Mouse (Mus musculus) heart, postnatal 0 days (tissue): ENCODE measurements around the gene Schip1. TPM values are rescaled to one million over a fixed set of nuclear protein-coding genes. Genes with fewer than 3 reads are reported as not detected.

Source experiments
- ATAC-seq: fragments of 200-750 bp; cut with Nextera tagmentation; 2 replicates; pipeline ENCODE4 v1.8.0; 2017; ENCODE audit warnings: low read depth, moderate number of reproducible peaks, moderate library complexity; ENCODE audit not compliant: insufficient read depth
- DNase-seq: peaks from one replicate; pipeline ENCODE4 v3.0.0-alpha.2; 2016; ENCODE audit warnings: low spot score
- H3K27ac ChIP-seq: fragments of 300-500 bp; sonication (generic); 2 replicates; pipeline ENCODE4 v1.5.1; 2014; ENCODE audit warnings: low read depth, mild to moderate bottlenecking
- H3K27me3 ChIP-seq: fragments of 300-500 bp; sonication (generic); 2 replicates; pipeline ENCODE4 v1.6.1; 2014; ENCODE audit warnings: low read length, mixed read lengths; ENCODE audit not compliant: control insufficient read depth, insufficient read depth
- H3K36me3 ChIP-seq: fragments of 300-500 bp; sonication (generic); replicated peaks from 2 replicates; pipeline ENCODE4 v1.6.1; 2014; ENCODE audit warnings: low read length, mixed read lengths; ENCODE audit not compliant: control insufficient read depth, insufficient read depth
- H3K4me1 ChIP-seq: fragments of 300-500 bp; sonication (generic); 2 replicates; pipeline ENCODE4 v1.6.1; 2014; ENCODE audit warnings: antibody characterized with exemption; ENCODE audit not compliant: control insufficient read depth, insufficient read depth
- H3K4me2 ChIP-seq: fragments of 300-500 bp; sonication (generic); 2 replicates; pipeline ENCODE4 v1.6.1; 2014; ENCODE audit warnings: low read depth, mild to moderate bottlenecking, low read length, moderate library complexity
- H3K4me3 ChIP-seq: fragments of 300-500 bp; sonication (generic); 2 replicates; pipeline ENCODE4 v1.5.1; 2014; ENCODE audit warnings: low read depth, low read length
- H3K9ac ChIP-seq: fragments of 300-500 bp; sonication (generic); replicated peaks from 2 replicates; pipeline ENCODE4 v1.6.1; 2014; ENCODE audit warnings: low read depth, low read length, mixed read lengths
- H3K9me3 ChIP-seq: fragments of 300-500 bp; sonication (generic); replicated peaks from 2 replicates; pipeline ENCODE4 v1.6.1; 2016; ENCODE audit warnings: low read length; ENCODE audit not compliant: control insufficient read depth
- CTCF ChIP-seq: IDR thresholded peaks from 2 replicates; pipeline ENCODE4 v1.5.1; 2016; ENCODE audit warnings: antibody characterized with exemption, control low read depth, low read depth
- EP300 ChIP-seq: IDR thresholded peaks from 2 replicates; pipeline ENCODE4 v1.6.1; 2016; ENCODE audit warnings: antibody characterized with exemption, low read depth
- WGBS: fragments of 180-500 bp; shearing (Covaris S2); extraction: QIAGEN DNeasy Blood & Tissue Kit; methylation state at CpG from one replicate; pipeline ENCODE4 v1.1.7; 2014; 5-methylcytosine and 5-hydroxymethylcytosine counted together
- polyA plus RNA-seq: library from polyadenylated mRNA; unstranded; fragments of >200 nt; fragmentation: Nextera tagmentation; extraction: Ambion mirVana; gene quantifications from 2 replicates; pipeline ENCODE4 v1.2.1, GENCODE M21; 2015
- total RNA-seq: library from RNA; depleted of rRNA; stranded (reverse); fragments of >200 nt; gene quantifications from 2 replicates; pipeline ENCODE4 v1.2.3, GENCODE M21; 2014; ENCODE audit warnings: low replicate concordance

Schip1 gene
- total and polyA plus RNA-seq, 2 experiments from 2014 or later = 58.4 to 74.3 TPM

GRCm38 (mm10) chr3:68605942-68606603, 541.5 kb downstream of the Schip1 start:
- Histone ChIP-seq H3K9me3 (no peaks in the 10 kb centered on the region), H3K27me3 (no peaks in the 10 kb centered on the region), H3K36me3 (no peaks in the 10 kb centered on the region), H3K27ac (no peak overlapping the region), H3K9ac (no peak overlapping the region), H3K4me2 (no peak overlapping the region), H3K4me1 (peaks cover 29% of the 10 kb centered on the region), H3K4me3 (no peak overlapping the region)
- TF ChIP-seq CTCF (no peak), EP300 (no peak)
- no peak for ATAC-seq
- 86% methylated on average over 7 of the region's 7 CpGs for WGBS
- DNase-seq = no peak

GRCm38 (mm10) chr3:68606730-68607129, 542.1 kb downstream of the Schip1 start:
- H3K4me1 ChIP-seq = peaks cover 29% of the 10 kb centered on the region
- no peaks in the 10 kb centered on the region for H3K9me3 ChIP-seq
- H3K27me3 ChIP-seq = no peaks in the 10 kb centered on the region
- H3K4me3 ChIP-seq = no peak overlapping the region
- H3K27ac ChIP-seq = no peak overlapping the region
- H3K9ac ChIP-seq = no peak overlapping the region
- H3K4me2 ChIP-seq = no peak overlapping the region
- TF ChIP-seq EP300 (no peak), CTCF (no peak)
- WGBS = 89% methylated on average over 8 of the region's 8 CpGs
- DNase-seq (no peak), ATAC-seq (no peak)
- no peaks in the 10 kb centered on the region for H3K36me3 ChIP-seq

GRCm38 (mm10) chr3:68607336-68607735, 542.7 kb downstream of the Schip1 start:
- Histone ChIP-seq H3K27me3 (no peaks in the 10 kb centered on the region), H3K4me1 (peaks cover 25% of the 10 kb centered on the region), H3K27ac (no peak overlapping the region), H3K9ac (no peak overlapping the region), H3K4me2 (no peak overlapping the region), H3K4me3 (no peak overlapping the region), H3K9me3 (no peaks in the 10 kb centered on the region), H3K36me3 (no peaks in the 10 kb centered on the region)
- TF ChIP-seq CTCF (no peak), EP300 (no peak)
- DNase-seq (no peak), ATAC-seq (no peak)
- WGBS = 92% methylated on average over 8 of the region's 8 CpGs

GRCm38 (mm10) chr3:68608848-68609497, 544.4 kb downstream of the Schip1 start:
- H3K27ac ChIP-seq = peak overlapping the region; percentile 9; the same call in 1 of the 2 replicates
- peaks cover 13% of the 10 kb centered on the region; the same call in 1 of the 2 replicates for H3K4me1 ChIP-seq
- no peak for TF ChIP-seq CTCF
- peak; percentile 69 for ATAC-seq
- H3K4me2 ChIP-seq = no peak overlapping the region
- H3K9me3 ChIP-seq = no peaks in the 10 kb centered on the region
- H3K4me3 ChIP-seq = no peak overlapping the region
- H3K9ac ChIP-seq = no peak overlapping the region
- no peak for DNase-seq
- H3K36me3 ChIP-seq = no peaks in the 10 kb centered on the region
- no peaks in the 10 kb centered on the region for H3K27me3 ChIP-seq
- 49% methylated on average over 19 of the region's 19 CpGs for WGBS

- Histone ChIP-seq H3K27ac (peak overlapping the region; percentile 48; the same call in 1 of the 2 replicates), H3K36me3 (no peaks in the 10 kb centered on the region), H3K4me1 (peaks cover 13% of the 10 kb centered on the region; the same call in 1 of the 2 replicates), H3K27me3 (no peaks in the 10 kb centered on the region), H3K4me2 (peak overlapping the region; percentile 38), H3K9ac (no peak overlapping the region), H3K9me3 (no peaks in the 10 kb centered on the region), H3K4me3 (no peak overlapping the region)
- DNase-seq (no peak), ATAC-seq (peak; percentile 57)
- WGBS = 34% methylated on average over 6 of the region's 6 CpGs
- no peak for TF ChIP-seq EP300
- no peak for TF ChIP-seq CTCF
Measured at GRCm38 (mm10) chr3:68610011-68610410, 545.4 kb downstream of the Schip1 start.
